Mouse (Mus musculus) cerebellum, adult 11-12 months (tissue): ENCODE data around the gene Znfx1.

ENCODE experiments used
- DNase-seq: peaks from one replicate; pipeline ENCODE4 v3.0.0; 2022

The Znfx1 gene

GRCm38 (mm10) chr2:167062965-167063880 is at the start of gene Znfx1:
TSS of gene Znfx1 (minus strand) at chr2:167063015.
- DNase-seq: peak; percentile 97

GRCm38 (mm10) chr2:167112259-167112658 is 49.4 kb upstream of the Znfx1 start:
- DNase-seq: no peak

- DNase-seq: no peak
These were observed 46.7 kb upstream of the Znfx1 start for GRCm38 (mm10) chr2:167109506-167109905.

- DNase-seq: no peak
These were observed 40.7 kb upstream of the Znfx1 start for GRCm38 (mm10) chr2:167103546-167103945.

GRCm38 (mm10) chr2:167101743-167102441 is 39.1 kb upstream of the Znfx1 start:
- no peak for DNase-seq

- peak; percentile 73 for DNase-seq
These were observed 31.9 kb upstream of the Znfx1 start for GRCm38 (mm10) chr2:167094688-167095087.

GRCm38 (mm10) chr2:167093171-167093900 is 30.5 kb upstream of the Znfx1 start:
- DNase-seq: no peak

- no peak for DNase-seq
These were observed 27.5 kb upstream of the Znfx1 start for GRCm38 (mm10) chr2:167090271-167090670.

GRCm38 (mm10) chr2:167086836-167087235 is 24.0 kb upstream of the Znfx1 start:
- DNase-seq: no peak

GRCm38 (mm10) chr2:167086092-167086491 is 23.3 kb upstream of the Znfx1 start:
- no peak for DNase-seq

GRCm38 (mm10) chr2:167081639-167082038 is 18.8 kb upstream of the Znfx1 start:
- no peak for DNase-seq

- no peak for DNase-seq
These were observed 18.3 kb upstream of the Znfx1 start for GRCm38 (mm10) chr2:167081135-167081534.

- no peak for DNase-seq
These were observed 17.6 kb upstream of the Znfx1 start for GRCm38 (mm10) chr2:167080387-167080786.

GRCm38 (mm10) chr2:167079535-167080257 is 16.9 kb upstream of the Znfx1 start:
- DNase-seq: peak; percentile 96

GRCm38 (mm10) chr2:167078931-167079495 is 16.2 kb upstream of the Znfx1 start:
- DNase-seq: peak; percentile 55

- no peak for DNase-seq
These were observed 15.7 kb upstream of the Znfx1 start for GRCm38 (mm10) chr2:167078486-167078885.

- no peak for DNase-seq
These were observed 14.6 kb upstream of the Znfx1 start for GRCm38 (mm10) chr2:167077199-167077962.

- no peak for DNase-seq
These were observed 13.9 kb upstream of the Znfx1 start for GRCm38 (mm10) chr2:167076759-167077158.

- DNase-seq: no peak
These were observed 13.5 kb upstream of the Znfx1 start for GRCm38 (mm10) chr2:167076352-167076751.

- no peak for DNase-seq
These were observed 11.8 kb upstream of the Znfx1 start for GRCm38 (mm10) chr2:167074587-167074986.
